Mouse (Mus musculus): ENCODE results near the gene Rnf141. TPM values are rescaled to one million over a fixed set of nuclear protein-coding genes. Genes with fewer than 3 reads are reported as not detected.

Rnf141 gene
- polyA plus RNA-seq, 1 experiment from 2014 or later = 21.4 TPM

DNA sequence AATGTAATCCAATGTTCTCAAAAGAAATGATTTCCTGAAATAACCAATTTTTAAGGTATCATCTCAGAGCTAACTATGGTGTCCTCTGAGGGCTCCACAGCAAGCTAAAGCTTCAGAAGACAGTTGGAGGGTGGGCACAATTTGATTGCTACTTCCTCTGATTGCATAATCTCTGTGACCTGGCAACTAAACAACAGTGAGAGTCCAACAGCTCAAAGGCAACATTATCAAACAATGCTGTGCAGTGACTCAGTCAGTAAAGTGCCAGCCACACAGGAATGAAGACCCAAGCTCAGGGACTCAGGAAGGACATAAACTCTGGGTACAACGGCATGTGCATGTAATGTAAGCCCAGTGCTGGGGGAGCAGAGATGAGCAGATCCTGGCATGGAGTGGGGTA is 11.2 kb downstream of the Rnf141 start:
- Histone ChIP-seq H3K4me1 (no peaks in the 10 kb centered on the region), H3K36me3 (peaks cover 14% of the 10 kb centered on the region; the same call in 1 of the 2 replicates), H3K9me3 (replicated peaks) (no peaks in the 10 kb centered on the region), H3K9ac (no peak overlapping the region), H3K27me3 (no peaks in the 10 kb centered on the region), H3K4me2 (replicated peaks) (no peak overlapping the region), H3K4me3 (replicated peaks) (no peak overlapping the region), H3K27ac (replicated peaks) (no peak overlapping the region)
- WGBS = 94% methylated on average over 1 of the region's 1 CpGs
- ATAC-seq (ENCODE audit: insufficient number of reproducible peaks, low FRiP score, low TSS enrichment, low read depth) = no peak

DNA sequence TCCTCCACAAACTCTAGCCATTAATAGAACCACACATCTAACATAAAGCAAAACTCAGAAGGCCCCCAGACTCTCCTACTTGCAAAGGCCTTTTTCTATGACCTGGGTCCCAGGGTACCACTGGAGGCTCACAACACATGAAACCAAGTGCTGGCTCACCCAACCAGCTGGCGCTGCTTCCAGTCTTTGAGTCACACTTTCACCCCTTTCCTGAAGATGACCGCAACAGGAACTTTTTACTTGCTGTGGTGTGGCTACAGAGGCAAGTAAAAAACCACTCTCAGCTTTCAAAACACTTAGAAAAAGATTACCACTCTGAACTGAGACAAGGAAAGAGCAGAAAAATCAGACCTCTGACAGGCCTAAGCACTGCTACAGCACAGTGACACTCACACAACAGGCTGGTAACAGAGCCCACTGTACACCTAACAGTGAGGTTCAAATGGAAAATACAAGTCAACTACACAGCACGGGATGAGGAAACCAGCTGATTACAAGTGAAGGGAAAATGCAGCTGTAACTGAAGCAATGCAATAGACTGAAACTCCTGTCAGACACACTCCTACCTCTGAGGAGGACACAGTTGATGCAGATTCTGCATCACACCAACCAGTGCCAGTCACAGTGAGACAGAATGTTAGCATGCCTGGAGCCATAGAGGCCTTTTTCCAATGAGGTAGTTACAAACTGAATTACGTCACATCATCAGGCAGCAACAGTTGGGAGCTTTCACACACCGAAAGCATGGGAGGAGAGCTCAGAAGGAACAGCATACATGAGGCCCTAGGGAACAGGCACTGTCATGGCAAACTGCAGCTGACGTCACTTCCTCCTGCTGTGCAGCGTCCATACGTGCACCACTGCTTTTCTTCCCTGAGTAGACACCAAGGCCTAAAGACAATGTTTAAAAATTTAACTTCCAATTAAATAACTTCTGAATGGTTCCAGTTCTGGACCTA is 20.0 kb downstream of the Rnf141 start:
- no peak for ATAC-seq (ENCODE audit: insufficient number of reproducible peaks, low FRiP score, low TSS enrichment, low read depth)
- peaks cover 22% of the 10 kb centered on the region for H3K4me1 ChIP-seq
- no peaks in the 10 kb centered on the region for H3K9me3 ChIP-seq (replicated peaks)
- H3K9ac ChIP-seq = no peak overlapping the region
- H3K36me3 ChIP-seq = peaks cover 29% of the 10 kb centered on the region
- no peak overlapping the region for H3K27ac ChIP-seq (replicated peaks)
- H3K27me3 ChIP-seq = no peaks in the 10 kb centered on the region
- no peak overlapping the region for H3K4me3 ChIP-seq (replicated peaks)
- WGBS = 81% methylated on average over 8 of the region's 8 CpGs
- no peak overlapping the region for H3K4me2 ChIP-seq (replicated peaks)

DNA sequence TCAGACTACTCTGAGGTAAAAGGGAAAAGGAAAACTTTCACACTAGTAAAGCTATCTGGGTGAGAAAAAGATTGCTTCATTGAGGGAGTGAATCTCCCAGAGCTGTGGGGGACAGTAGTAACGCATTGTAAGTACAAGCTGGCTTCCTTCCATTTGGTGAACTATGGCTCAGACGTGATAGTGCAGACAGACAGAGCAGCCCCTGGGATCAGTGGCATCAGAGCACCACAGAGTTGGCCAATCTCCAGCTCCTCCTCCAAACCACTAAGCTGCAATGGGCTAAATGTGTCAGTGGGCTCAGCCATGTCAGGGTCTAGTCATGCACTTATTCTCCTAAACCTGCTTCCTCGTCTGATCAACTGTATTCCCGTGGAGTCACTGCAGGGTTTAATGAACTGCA is 20.7 kb downstream of the Rnf141 start:
- Histone ChIP-seq H3K27me3 (no peaks in the 10 kb centered on the region), H3K27ac (replicated peaks) (no peak overlapping the region), H3K4me1 (peaks cover 22% of the 10 kb centered on the region), H3K36me3 (peaks cover 22% of the 10 kb centered on the region), H3K4me3 (replicated peaks) (no peak overlapping the region), H3K4me2 (replicated peaks) (no peak overlapping the region), H3K9ac (no peak overlapping the region), H3K9me3 (replicated peaks) (no peaks in the 10 kb centered on the region)
- no peak for ATAC-seq (ENCODE audit: insufficient number of reproducible peaks, low FRiP score, low TSS enrichment, low read depth)
- WGBS = 59% methylated on average over 4 of the region's 4 CpGs

DNA sequence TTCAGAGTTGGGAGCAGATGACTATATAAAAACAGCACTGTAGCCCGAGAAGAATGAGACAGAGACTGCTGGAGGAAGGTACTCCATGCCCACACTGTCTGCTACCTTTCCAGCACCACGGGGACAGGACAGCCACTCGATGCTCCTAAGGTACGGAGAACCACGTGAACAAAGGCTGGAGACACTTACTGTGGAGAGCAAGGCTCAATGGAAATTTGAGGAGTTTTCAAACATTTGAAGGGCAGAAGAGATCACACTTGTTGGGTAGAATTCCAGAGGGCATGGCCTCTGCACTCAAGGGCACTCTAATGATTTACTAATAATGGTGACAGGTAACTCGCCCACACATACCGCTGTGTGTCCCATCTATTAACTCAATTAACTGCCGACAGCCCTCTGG is 21.2 kb downstream of the Rnf141 start:
- peaks cover 22% of the 10 kb centered on the region for H3K4me1 ChIP-seq

DNA sequence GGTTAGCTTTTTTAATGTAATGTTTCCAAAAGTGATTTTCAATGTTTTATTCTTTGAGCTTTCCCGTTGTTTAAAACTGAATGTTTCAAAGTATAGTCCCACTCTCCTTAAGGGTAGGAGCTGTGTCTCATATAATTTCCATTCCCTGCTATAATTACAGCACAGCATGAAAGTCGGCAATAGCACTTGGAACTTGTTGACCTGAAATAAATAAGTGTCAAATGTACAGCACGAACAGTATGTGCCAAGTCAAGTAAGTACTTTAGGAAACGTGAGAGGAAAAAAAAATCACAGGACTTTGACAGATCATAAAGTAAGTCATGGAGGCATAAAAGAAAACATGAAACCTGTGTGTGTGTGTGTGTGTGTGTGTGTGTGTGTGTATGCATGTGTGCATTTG is 22.2 kb downstream of the Rnf141 start:
- Histone ChIP-seq H3K4me3 (replicated peaks) (no peak overlapping the region), H3K36me3 (peaks cover 24% of the 10 kb centered on the region), H3K27ac (replicated peaks) (peak overlapping the region; percentile 63; the same call in 1 of the 2 replicates), H3K4me1 (peaks cover 22% of the 10 kb centered on the region), H3K9me3 (replicated peaks) (no peaks in the 10 kb centered on the region), H3K27me3 (no peaks in the 10 kb centered on the region), H3K4me2 (replicated peaks) (no peak overlapping the region), H3K9ac (no peak overlapping the region)
- WGBS = 28% methylated on average over 4 of the region's 4 CpGs
- no peak for ATAC-seq (ENCODE audit: insufficient number of reproducible peaks, low FRiP score, low TSS enrichment, low read depth)

More for the DNA sequence above, 21.2 kb downstream of the Rnf141 start:
- no peak overlapping the region for H3K9ac ChIP-seq
- 71% methylated on average over 8 of the region's 8 CpGs for WGBS
- H3K4me2 ChIP-seq (replicated peaks) = no peak overlapping the region
- no peak overlapping the region for H3K4me3 ChIP-seq (replicated peaks)
- H3K27me3 ChIP-seq = no peaks in the 10 kb centered on the region
- peaks cover 24% of the 10 kb centered on the region for H3K36me3 ChIP-seq
- no peak overlapping the region for H3K27ac ChIP-seq (replicated peaks)
- no peak for ATAC-seq (ENCODE audit: insufficient number of reproducible peaks, low FRiP score, low TSS enrichment, low read depth)
- no peaks in the 10 kb centered on the region for H3K9me3 ChIP-seq (replicated peaks)

DNA sequence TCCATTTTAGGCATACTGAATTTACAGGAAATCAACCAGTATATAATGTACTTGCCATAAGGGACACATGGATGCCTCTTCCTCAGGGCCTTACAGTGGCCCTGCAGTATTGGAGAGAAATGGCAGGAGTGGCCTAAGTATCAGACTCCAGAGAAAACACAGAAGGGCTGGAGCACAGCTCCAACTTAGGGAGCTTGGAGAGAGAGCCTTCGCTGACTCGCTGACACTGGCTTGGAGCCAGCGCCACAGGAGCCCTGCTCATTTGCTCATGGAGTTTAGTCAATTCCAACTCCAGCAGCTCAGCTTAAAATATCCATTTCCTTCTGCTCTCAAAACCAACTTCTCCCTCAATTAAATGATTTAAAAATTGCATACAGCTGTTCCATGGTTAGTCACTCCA is 22.6 kb downstream of the Rnf141 start:
- Histone ChIP-seq H3K9me3 (replicated peaks) (no peaks in the 10 kb centered on the region), H3K9ac (no peak overlapping the region), H3K4me3 (replicated peaks) (no peak overlapping the region), H3K4me2 (replicated peaks) (no peak overlapping the region), H3K27me3 (no peaks in the 10 kb centered on the region), H3K36me3 (peaks cover 24% of the 10 kb centered on the region), H3K4me1 (peaks cover 22% of the 10 kb centered on the region), H3K27ac (replicated peaks) (peak overlapping the region; percentile 63)
- ATAC-seq (ENCODE audit: insufficient number of reproducible peaks, low FRiP score, low TSS enrichment, low read depth) = no peak
- WGBS = 34% methylated on average over 3 of the region's 3 CpGs

DNA sequence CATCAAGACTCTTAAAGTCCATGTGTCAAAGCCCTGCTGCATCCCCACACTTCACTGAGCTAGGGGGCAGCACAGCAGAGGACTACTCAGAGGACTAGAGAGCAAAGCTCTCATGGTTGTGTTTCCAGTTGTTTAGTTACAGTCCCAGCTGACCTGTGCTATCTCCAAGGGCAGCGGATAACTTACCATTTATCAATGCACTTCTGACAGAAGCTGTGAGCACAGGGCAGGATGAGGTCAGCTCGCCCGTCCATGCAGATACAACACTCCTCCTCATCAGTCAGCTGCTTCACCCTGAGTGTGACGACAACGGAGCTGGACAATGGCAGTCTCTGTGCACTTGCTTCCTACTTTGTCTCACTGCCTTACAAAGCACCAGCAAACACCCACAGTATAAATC is 23.2 kb downstream of the Rnf141 start:
- ATAC-seq (ENCODE audit: insufficient number of reproducible peaks, low FRiP score, low TSS enrichment, low read depth) = no peak

DNA sequence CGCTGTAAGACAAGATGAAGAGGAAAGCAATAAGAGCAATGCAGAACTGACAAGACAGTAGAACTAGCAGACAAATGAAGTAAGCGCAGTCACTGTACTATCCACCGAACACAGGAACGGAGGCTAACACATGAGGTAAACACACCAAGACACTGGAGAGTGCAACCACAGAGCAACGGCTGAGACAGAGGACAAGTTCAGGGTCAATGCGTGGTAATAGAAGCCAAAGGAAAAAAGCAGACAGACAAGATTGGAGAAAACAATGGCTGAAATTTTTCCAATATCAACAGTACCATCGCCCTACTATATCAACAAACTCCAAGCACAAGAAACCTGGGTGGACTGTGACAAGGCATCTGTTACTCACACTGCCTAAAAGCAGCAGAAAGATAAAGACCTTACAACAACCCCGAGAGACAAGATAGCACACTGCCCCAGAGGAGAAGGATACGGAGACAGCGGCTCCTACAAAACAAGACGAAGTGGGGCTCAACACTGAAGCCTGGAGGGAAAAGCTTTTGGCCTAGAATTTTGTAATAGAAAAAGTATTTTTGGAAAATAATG is 25.4 kb downstream of the Rnf141 start:
- no peak overlapping the region for H3K9ac ChIP-seq
- peaks cover 28% of the 10 kb centered on the region for H3K4me1 ChIP-seq
- H3K36me3 ChIP-seq = peaks cover 15% of the 10 kb centered on the region
- no peak overlapping the region for H3K4me3 ChIP-seq (replicated peaks)
- no peak for ATAC-seq (ENCODE audit: insufficient number of reproducible peaks, low FRiP score, low TSS enrichment, low read depth)
- WGBS = 82% methylated on average over 11 of the region's 11 CpGs
- no peaks in the 10 kb centered on the region for H3K9me3 ChIP-seq (replicated peaks)
- H3K27ac ChIP-seq (replicated peaks) = no peak overlapping the region
- H3K4me2 ChIP-seq (replicated peaks) = no peak overlapping the region
- H3K27me3 ChIP-seq = no peaks in the 10 kb centered on the region

More for the DNA sequence above, 23.2 kb downstream of the Rnf141 start:
- Histone ChIP-seq H3K27ac (replicated peaks) (no peak overlapping the region), H3K4me3 (replicated peaks) (no peak overlapping the region), H3K4me1 (peaks cover 22% of the 10 kb centered on the region), H3K9ac (no peak overlapping the region), H3K27me3 (no peaks in the 10 kb centered on the region), H3K4me2 (replicated peaks) (no peak overlapping the region), H3K9me3 (replicated peaks) (no peaks in the 10 kb centered on the region), H3K36me3 (peaks cover 24% of the 10 kb centered on the region)
- 67% methylated on average over 5 of the region's 5 CpGs for WGBS

DNA sequence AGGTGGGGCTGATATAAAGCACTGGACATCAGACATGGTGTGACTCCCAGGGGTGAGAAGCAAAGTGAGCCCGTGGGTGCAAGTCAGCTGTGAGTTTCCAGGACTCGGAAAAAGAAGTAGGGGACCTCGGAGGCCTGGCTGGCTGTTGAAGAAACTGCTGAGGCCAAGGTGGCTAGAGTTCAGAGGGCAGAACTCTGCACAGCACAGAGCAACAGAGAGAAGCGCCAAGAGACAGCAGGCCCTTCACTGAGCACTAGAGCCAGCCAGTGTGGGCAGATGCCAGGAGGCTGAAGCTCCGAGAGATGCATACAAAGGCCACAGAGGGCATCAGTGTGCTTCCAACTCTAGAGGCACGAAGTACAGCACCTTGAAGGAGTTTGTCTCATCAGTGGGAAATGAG is 26.1 kb downstream of the Rnf141 start:
- 74% methylated on average over 6 of the region's 6 CpGs for WGBS

DNA sequence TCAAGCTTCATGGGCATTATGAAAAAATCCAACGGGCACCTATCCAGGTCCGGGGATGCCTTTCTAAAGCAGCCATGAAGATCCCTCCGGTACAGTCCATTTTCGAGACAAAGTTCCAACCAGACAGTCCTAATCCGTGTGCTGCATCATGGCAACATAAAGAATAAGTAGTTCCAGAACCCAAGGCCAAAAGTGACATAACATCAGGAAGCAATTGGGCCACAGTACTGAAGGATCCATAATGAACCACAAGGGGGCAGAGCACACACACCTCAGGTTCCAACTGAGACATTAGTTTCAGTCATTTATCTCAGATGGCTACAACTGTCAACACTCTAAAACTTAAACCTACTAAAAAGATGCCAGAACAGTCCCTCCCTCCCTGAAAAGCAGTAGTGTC is 28.2 kb downstream of the Rnf141 start:
- no peak overlapping the region for H3K4me2 ChIP-seq (replicated peaks)
- H3K4me3 ChIP-seq (replicated peaks) = no peak overlapping the region
- H3K9me3 ChIP-seq (replicated peaks) = no peaks in the 10 kb centered on the region
- peaks cover 7% of the 10 kb centered on the region; the same call in 1 of the 2 replicates for H3K4me1 ChIP-seq
- 0 out of 2 replicates have a peak, but pooled peaks cover 7% of the 10 kb centered on the region for H3K36me3 ChIP-seq
- H3K27me3 ChIP-seq = no peaks in the 10 kb centered on the region
- no peak overlapping the region for H3K9ac ChIP-seq
- WGBS = 35% methylated on average over 5 of the region's 5 CpGs
- peak; percentile 57; the same call in 1 of the 2 replicates for ATAC-seq (ENCODE audit: insufficient number of reproducible peaks, low FRiP score, low TSS enrichment, low read depth)
- H3K27ac ChIP-seq (replicated peaks) = peak overlapping the region; percentile 65

More for the DNA sequence above, 26.1 kb downstream of the Rnf141 start:
- Histone ChIP-seq H3K9ac (no peak overlapping the region), H3K27me3 (no peaks in the 10 kb centered on the region), H3K27ac (replicated peaks) (no peak overlapping the region), H3K4me2 (replicated peaks) (no peak overlapping the region), H3K36me3 (peaks cover 8% of the 10 kb centered on the region), H3K4me1 (peaks cover 21% of the 10 kb centered on the region), H3K4me3 (replicated peaks) (no peak overlapping the region), H3K9me3 (replicated peaks) (no peaks in the 10 kb centered on the region)
- no peak for ATAC-seq (ENCODE audit: insufficient number of reproducible peaks, low FRiP score, low TSS enrichment, low read depth)

DNA sequence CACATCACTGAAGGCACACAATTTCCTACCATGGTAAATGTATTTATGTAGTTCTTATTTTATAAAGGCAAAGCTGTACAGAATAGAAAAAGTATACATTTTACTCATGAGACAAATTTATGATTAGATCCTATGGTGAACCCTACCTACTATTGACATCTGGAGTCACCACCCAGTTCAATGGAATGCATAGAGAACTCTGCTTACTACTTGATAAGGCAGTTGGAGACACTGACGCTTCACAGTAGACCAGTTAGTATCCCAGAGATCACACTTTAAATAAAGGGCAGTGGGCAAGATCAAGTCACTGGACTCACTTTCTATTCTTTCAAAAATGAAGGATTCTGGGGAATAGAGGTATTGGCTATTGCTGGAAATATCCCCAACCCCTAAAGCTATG is 30.3 kb downstream of the Rnf141 start:
- Histone ChIP-seq H3K27me3 (no peaks in the 10 kb centered on the region), H3K36me3 (0 out of 2 replicates have a peak, but pooled peaks cover 7% of the 10 kb centered on the region), H3K27ac (replicated peaks) (no peak overlapping the region), H3K4me3 (replicated peaks) (no peak overlapping the region), H3K4me2 (replicated peaks) (no peak overlapping the region), H3K4me1 (peaks cover 17% of the 10 kb centered on the region), H3K9me3 (replicated peaks) (no peaks in the 10 kb centered on the region), H3K9ac (no peak overlapping the region)
- 92% methylated on average over 1 of the region's 1 CpGs for WGBS
- no peak for ATAC-seq (ENCODE audit: insufficient number of reproducible peaks, low FRiP score, low TSS enrichment, low read depth)
